Mouse (Mus musculus): ENCODE data around the gene Vti1b. TPM values are rescaled to one million over a fixed set of nuclear protein-coding genes. Genes with fewer than 3 reads are reported as not detected.

Gene Vti1b
- polyA plus RNA-seq, 1 experiment from 2014 or later: 228 TPM

GRCm38 (mm10) chr12:79131178-79131675, 41.2 kb downstream of the Vti1b start:
- Histone ChIP-seq H3K4me2 (ENCODE audit: low read length) (peak overlapping the region; percentile 79), H3K4me1 (ENCODE audit: control insufficient read depth, insufficient read depth, low read length) (peaks cover 10% of the 10 kb centered on the region), H3K9me3 (replicated peaks; ENCODE audit: control insufficient read depth, low read length, poor library complexity, severe bottlenecking) (no peaks in the 10 kb centered on the region), H3K27me3 (ENCODE audit: control insufficient read depth, insufficient read depth, low read depth, low read length) (peaks cover 3% of the 10 kb centered on the region; the same call in 1 of the 2 replicates), H3K9ac (ENCODE audit: low read depth, low read length) (peak overlapping the region; percentile 59), H3K27ac (ENCODE audit: low read length) (no peak overlapping the region), H3K36me3 (ENCODE audit: control insufficient read depth, insufficient read depth, low read length) (no peaks in the 10 kb centered on the region), H3K4me3 (ENCODE audit: low read depth, low read length) (peak overlapping the region; percentile 54)
- peak; percentile 37 for ATAC-seq
- WGBS: under 1% methylated on average over 22 of the region's 22 CpGs

- under 1% methylated on average over 47 of the region's 47 CpGs for WGBS
- ATAC-seq: peak; percentile 95
- peak within 1 kb of the TSS; percentile 54 for H3K4me3 ChIP-seq (ENCODE audit: low read depth, low read length)
- no peaks in the 10 kb centered on the region for H3K36me3 ChIP-seq (ENCODE audit: control insufficient read depth, insufficient read depth, low read length)
- H3K4me1 ChIP-seq (ENCODE audit: control insufficient read depth, insufficient read depth, low read length): peaks cover 10% of the 10 kb centered on the region
- no peak within 1 kb of the TSS for H3K27ac ChIP-seq (ENCODE audit: low read length)
- no peaks in the 10 kb centered on the region for H3K9me3 ChIP-seq (replicated peaks; ENCODE audit: control insufficient read depth, low read length, poor library complexity, severe bottlenecking)
- H3K27me3 ChIP-seq (ENCODE audit: control insufficient read depth, insufficient read depth, low read depth, low read length): peaks cover 3% of the 10 kb centered on the region; the same call in 1 of the 2 replicates
- H3K4me2 ChIP-seq (ENCODE audit: low read length): peak within 1 kb of the TSS; percentile 79
- H3K9ac ChIP-seq (ENCODE audit: low read depth, low read length): peak within 1 kb of the TSS; percentile 59
Measured at GRCm38 (mm10) chr12:79130299-79131177, 41.9 kb downstream of the Vti1b start, which contains the start of gene Arg2. Arg2 (plus strand) TSS chr12:79130777.

- H3K9me3 ChIP-seq (replicated peaks; ENCODE audit: control insufficient read depth, low read length, poor library complexity, severe bottlenecking): no peaks in the 10 kb centered on the region
- 31% methylated on average over 3 of the region's 3 CpGs for WGBS
- no peak overlapping the region for H3K27ac ChIP-seq (ENCODE audit: low read length)
- H3K36me3 ChIP-seq (ENCODE audit: control insufficient read depth, insufficient read depth, low read length): no peaks in the 10 kb centered on the region
- H3K4me3 ChIP-seq (ENCODE audit: low read depth, low read length): no peak overlapping the region
- no peak overlapping the region for H3K9ac ChIP-seq (ENCODE audit: low read depth, low read length)
- no peaks in the 10 kb centered on the region for H3K4me1 ChIP-seq (ENCODE audit: control insufficient read depth, insufficient read depth, low read length)
- H3K27me3 ChIP-seq (ENCODE audit: control insufficient read depth, insufficient read depth, low read depth, low read length): no peaks in the 10 kb centered on the region
- no peak overlapping the region for H3K4me2 ChIP-seq (ENCODE audit: low read length)
- ATAC-seq: peak; percentile 56
Measured at GRCm38 (mm10) chr12:79122820-79123219, 49.6 kb downstream of the Vti1b start.

GRCm38 (mm10) chr12:79118991-79119390, 53.5 kb downstream of the Vti1b start:
- 93% methylated on average over 4 of the region's 4 CpGs for WGBS
- no peak overlapping the region for H3K27ac ChIP-seq (ENCODE audit: low read length)

More at GRCm38 (mm10) chr12:79118991-79119390, 53.5 kb downstream of the Vti1b start:
- Histone ChIP-seq H3K4me3 (ENCODE audit: low read depth, low read length) (no peak overlapping the region), H3K9me3 (replicated peaks; ENCODE audit: control insufficient read depth, low read length, poor library complexity, severe bottlenecking) (no peaks in the 10 kb centered on the region), H3K9ac (ENCODE audit: low read depth, low read length) (no peak overlapping the region), H3K4me2 (ENCODE audit: low read length) (no peak overlapping the region), H3K4me1 (ENCODE audit: control insufficient read depth, insufficient read depth, low read length) (no peaks in the 10 kb centered on the region), H3K27me3 (ENCODE audit: control insufficient read depth, insufficient read depth, low read depth, low read length) (no peaks in the 10 kb centered on the region), H3K36me3 (ENCODE audit: control insufficient read depth, insufficient read depth, low read length) (no peaks in the 10 kb centered on the region)
- ATAC-seq: no peak

Other genes with a start within 250 kb of the Vti1b start
- 74.7 and 79.8 TPM in 2 replicates for gene Tmem229b, start 165.0 kb downstream of the Vti1b start, polyA plus RNA-seq (2015; fragmentation: Nextera tagmentation; extraction: Ambion mirVana)
- gene Plekhh1, start 143.5 kb downstream of the Vti1b start, polyA plus RNA-seq (2015; fragmentation: Nextera tagmentation; extraction: Ambion mirVana): 2.0 and 2.5 TPM in 2 replicates
- gene Pigh, start 83.0 kb downstream of the Vti1b start, polyA plus RNA-seq (2015; fragmentation: Nextera tagmentation; extraction: Ambion mirVana): 19.6 and 21.6 TPM in 2 replicates
- 27.4 and 28.4 TPM in 2 replicates for gene Arg2, start 41.9 kb downstream of the Vti1b start, polyA plus RNA-seq (2015; fragmentation: Nextera tagmentation; extraction: Ambion mirVana)
- 38.4 and 44.9 TPM in 2 replicates for gene Rdh11, start 19.6 kb upstream of the Vti1b start, polyA plus RNA-seq (2015; fragmentation: Nextera tagmentation; extraction: Ambion mirVana)
- gene Rdh12, start 36.2 kb upstream of the Vti1b start, polyA plus RNA-seq (2015; fragmentation: Nextera tagmentation; extraction: Ambion mirVana): 1.1 and 1.2 TPM in 2 replicates
- 7.0 and 7.9 TPM in 2 replicates for gene Zfyve26, start 123.6 kb upstream of the Vti1b start, polyA plus RNA-seq (2015; fragmentation: Nextera tagmentation; extraction: Ambion mirVana)
- 1.4 and 1.5 TPM in 2 replicates for gene Rad51b, start 124.6 kb upstream of the Vti1b start, polyA plus RNA-seq (2015; fragmentation: Nextera tagmentation; extraction: Ambion mirVana)

Measured in midbrain, embryonic 16.5 days (tissue).